Mouse (Mus musculus) ES-Bruce4 (cell line): ENCODE measurements around the gene Med19.

ENCODE experiments used
- CTCF ChIP-seq: IDR thresholded peaks from one replicate; pipeline ENCODE4 v1.8.1; 2011; ENCODE audit warnings: low read depth, low read length
- EP300 ChIP-seq: IDR thresholded peaks from 2 replicates; pipeline ENCODE4 v1.6.1; 2011; ENCODE audit warnings: low read depth, low read length; ENCODE audit not compliant: insufficient read depth
- POLR2A ChIP-seq: IDR thresholded peaks from one replicate; pipeline ENCODE4 v1.8.1; 2011; ENCODE audit warnings: low read length; ENCODE audit not compliant: insufficient read depth

DNA sequence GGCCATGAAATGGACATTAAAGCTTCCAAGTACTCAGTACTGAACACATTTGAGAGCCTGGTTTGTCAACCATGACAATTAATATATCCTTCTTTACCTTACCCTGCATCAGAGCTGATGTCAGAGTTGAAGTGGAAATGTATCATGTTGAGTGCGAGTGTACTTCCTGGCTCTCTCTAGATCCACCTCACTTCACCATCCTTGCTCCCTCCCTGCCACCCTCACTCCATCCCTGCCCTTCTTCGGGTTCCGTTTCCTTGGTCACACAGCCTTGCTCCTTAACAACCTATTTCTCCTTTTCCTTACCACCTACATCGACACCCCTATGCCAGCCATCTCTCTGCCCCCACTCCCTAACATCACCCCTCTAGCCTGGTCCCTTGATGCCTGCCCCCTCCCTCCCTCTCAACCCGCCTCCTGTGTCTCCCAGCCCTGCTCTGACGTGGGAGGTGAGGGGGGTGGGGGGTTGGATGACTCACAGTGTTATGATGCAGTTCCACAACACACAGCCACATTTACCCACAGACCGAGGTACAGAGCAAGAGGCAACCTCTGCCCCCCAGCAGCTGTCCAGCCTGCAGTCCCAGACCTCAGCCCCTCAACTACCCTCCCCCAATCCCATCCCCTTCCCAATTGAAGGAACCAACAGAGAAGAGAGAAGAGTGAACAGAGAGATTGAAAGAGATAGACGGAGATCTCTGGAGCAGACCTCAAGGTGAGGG is 55.5 kb downstream of the Med19 start, which contains the start of gene Ypel4:
- TF ChIP-seq CTCF (no peak), POLR2A (no peak), EP300 (no peak)
